Mouse (Mus musculus): ENCODE measurements around the gene Fggy. TPM values are rescaled to one million over a fixed set of nuclear protein-coding genes. Genes with fewer than 3 reads are reported as not detected.
A peak's percentile ranks its signal among the peaks of the same experiment; 100 is the strongest.

The Fggy gene
- polyA plus RNA-seq, 1 experiment, result 5.7 TPM

DNA sequence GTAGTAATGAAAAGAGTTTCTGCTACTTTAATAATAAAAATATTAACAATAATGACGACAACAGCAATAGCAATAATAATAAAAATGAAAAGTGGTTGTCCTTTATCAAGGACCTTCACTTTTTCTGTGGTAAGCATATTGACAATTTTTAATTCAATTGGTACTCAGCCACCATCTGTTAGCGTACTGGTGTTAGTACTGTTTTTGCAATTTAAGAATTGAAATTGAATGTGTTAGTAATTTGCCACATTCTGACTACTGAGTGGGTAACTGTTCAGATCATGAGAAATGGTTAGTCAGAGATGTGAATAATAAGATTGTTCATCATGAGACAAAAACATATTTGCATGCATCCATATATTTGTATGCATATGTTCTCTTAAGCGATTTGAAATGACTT lies 68.9 kb downstream of the Fggy start:
- H3K36me3 ChIP-seq (ENCODE audit: control insufficient read depth, insufficient read depth, low read length), result no peaks in the 10 kb centered on the region
- no peak overlapping the region for H3K4me3 ChIP-seq (ENCODE audit: control insufficient read depth, low read depth, low read length)
- H3K27me3 ChIP-seq (ENCODE audit: control insufficient read depth, insufficient read depth, low read length), result no peaks in the 10 kb centered on the region
- TF ChIP-seq CTCF (IDR thresholded peaks at IDR 0.05; ENCODE audit: control insufficient read depth, insufficient read depth, insufficient replicate concordance, low read depth, low read length) (no peak), POLR2A (IDR thresholded peaks at IDR 0.05; ENCODE audit: control insufficient read depth, low read depth, low read length) (no peak)
- no peak overlapping the region for H3K27ac ChIP-seq (ENCODE audit: control insufficient read depth, insufficient read depth, low read depth, low read length)
- H3K4me1 ChIP-seq (ENCODE audit: control insufficient read depth, insufficient read depth, low read length), result no peaks in the 10 kb centered on the region

DNA sequence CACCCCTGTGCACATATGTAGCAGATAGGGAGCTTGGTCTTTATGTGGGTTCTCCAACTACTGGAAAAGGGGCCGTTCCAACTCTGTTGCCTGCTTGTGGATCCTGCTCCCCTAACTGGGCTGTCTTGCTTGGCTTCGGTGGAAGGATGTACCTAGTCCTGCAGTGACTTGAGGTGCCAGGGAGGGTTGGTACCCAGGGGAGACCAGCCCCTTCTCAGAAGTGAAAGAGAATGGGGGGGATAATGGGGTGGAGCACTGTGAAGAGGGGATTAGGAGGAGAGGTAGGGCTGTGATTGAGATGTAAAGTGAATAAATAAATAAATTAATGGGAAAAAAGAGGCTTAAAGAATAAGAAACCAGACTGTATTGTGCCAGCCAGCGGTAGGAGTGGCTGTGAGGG lies 77.6 kb downstream of the Fggy start:
- Histone ChIP-seq H3K27ac (ENCODE audit: control insufficient read depth, insufficient read depth, low read depth, low read length) (no peak overlapping the region), H3K4me1 (ENCODE audit: control insufficient read depth, insufficient read depth, low read length) (no peaks in the 10 kb centered on the region; the same call in 1 of the 2 replicates), H3K4me3 (ENCODE audit: control insufficient read depth, low read depth, low read length) (peak overlapping the region; percentile 66), H3K36me3 (ENCODE audit: control insufficient read depth, insufficient read depth, low read length) (no peaks in the 10 kb centered on the region), H3K27me3 (ENCODE audit: control insufficient read depth, insufficient read depth, low read length) (no peaks in the 10 kb centered on the region)
- TF ChIP-seq POLR2A (IDR thresholded peaks at IDR 0.05; ENCODE audit: control insufficient read depth, low read depth, low read length) (no peak), CTCF (IDR thresholded peaks at IDR 0.05; ENCODE audit: control insufficient read depth, insufficient read depth, insufficient replicate concordance, low read depth, low read length) (no peak)

DNA sequence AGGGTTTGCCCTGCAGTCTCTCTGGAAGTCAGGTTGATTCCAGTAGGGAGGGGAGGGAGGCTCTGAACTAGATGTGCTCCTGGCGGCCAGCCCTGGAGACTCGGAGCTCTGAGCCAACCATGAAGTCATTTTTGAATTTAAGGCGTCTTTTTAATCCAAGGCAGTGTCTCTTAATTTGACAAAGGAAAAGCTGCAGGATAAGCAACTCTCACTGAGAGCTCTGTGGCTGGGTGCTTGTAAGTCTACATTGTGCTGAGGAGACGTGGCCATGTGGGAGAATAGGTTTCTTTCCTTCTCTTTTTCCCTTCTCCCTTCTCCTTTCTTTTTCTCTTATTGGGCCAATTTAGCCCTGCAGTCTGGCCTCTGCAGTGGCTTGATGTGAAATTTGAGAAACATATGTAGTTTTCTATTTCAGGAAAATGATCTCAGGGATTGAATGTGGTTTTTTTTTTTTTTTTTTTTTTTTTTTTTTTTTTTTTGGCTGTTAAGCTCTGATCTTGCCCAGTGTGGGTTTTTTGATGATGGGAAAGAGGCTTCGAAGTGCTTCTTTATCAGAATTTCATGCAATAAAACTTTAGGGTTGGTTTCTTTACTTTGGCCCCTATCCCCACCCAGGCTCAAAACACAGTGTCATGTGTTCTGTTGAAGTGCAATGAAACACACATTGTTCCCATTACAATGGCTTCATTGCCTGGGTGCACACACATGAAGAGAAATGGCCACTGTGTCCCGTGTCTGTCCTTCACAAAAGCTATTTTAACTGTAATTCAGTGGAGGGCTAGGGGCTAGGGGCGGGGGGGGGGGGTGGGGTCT lies 79.8 kb downstream of the Fggy start:
- peak overlapping the region; percentile 53; the same call in 1 of the 2 replicates for H3K27ac ChIP-seq (ENCODE audit: control insufficient read depth, insufficient read depth, low read depth, low read length)
- TF ChIP-seq POLR2A (IDR thresholded peaks at IDR 0.05; ENCODE audit: control insufficient read depth, low read depth, low read length) (no peak), CTCF (IDR thresholded peaks at IDR 0.05; ENCODE audit: control insufficient read depth, insufficient read depth, insufficient replicate concordance, low read depth, low read length) (no peak)
- H3K27me3 ChIP-seq (ENCODE audit: control insufficient read depth, insufficient read depth, low read length), result no peaks in the 10 kb centered on the region
- H3K4me1 ChIP-seq (ENCODE audit: control insufficient read depth, insufficient read depth, low read length), result no peaks in the 10 kb centered on the region; the same call in 1 of the 2 replicates
- H3K36me3 ChIP-seq (ENCODE audit: control insufficient read depth, insufficient read depth, low read length), result no peaks in the 10 kb centered on the region
- peak overlapping the region; percentile 31 for H3K4me3 ChIP-seq (ENCODE audit: control insufficient read depth, low read depth, low read length)

DNA sequence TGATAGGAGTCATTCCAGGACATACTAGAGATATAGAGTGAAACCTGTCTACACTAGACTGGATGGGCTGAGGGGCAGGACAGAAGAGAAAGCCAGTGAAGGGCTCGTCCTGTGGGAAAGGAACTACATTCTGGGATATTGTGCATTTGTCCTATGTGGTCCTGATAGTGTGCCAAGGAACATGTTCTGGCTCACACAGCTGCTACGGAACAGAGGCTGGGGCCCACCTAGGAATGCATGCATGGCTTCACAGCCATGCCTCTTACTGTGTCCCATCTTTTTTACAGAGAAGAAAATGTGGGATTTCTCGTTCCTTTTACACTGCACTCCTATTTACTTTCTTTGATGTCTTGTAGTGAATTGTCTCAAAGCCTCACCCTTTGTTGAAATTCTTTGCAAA lies 80.8 kb downstream of the Fggy start:
- no peaks in the 10 kb centered on the region; the same call in 1 of the 2 replicates for H3K4me1 ChIP-seq (ENCODE audit: control insufficient read depth, insufficient read depth, low read length)

DNA sequence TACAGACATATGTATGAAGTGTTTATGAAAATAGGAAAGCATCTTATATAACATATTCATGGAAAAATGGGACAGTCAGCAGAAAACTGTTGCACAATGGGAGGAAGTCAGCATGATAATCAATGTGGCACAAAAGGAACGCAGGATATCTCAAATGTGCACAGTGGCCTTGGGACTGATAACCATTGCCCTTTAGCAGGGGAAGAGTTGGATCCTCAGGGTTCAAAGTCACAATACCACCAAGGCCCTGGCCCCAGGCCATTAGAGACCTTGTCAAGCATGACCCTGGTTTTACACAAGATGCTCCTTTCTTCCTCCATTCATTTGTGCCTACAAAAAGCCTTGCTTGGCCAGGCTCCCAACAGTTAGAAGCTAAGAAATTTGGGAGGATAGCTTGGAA lies 83.5 kb downstream of the Fggy start:
- Histone ChIP-seq H3K4me3 (ENCODE audit: control insufficient read depth, low read depth, low read length) (peak overlapping the region; percentile 16; the same call in 1 of the 2 replicates), H3K27me3 (ENCODE audit: control insufficient read depth, insufficient read depth, low read length) (no peaks in the 10 kb centered on the region), H3K36me3 (ENCODE audit: control insufficient read depth, insufficient read depth, low read length) (no peaks in the 10 kb centered on the region), H3K27ac (ENCODE audit: control insufficient read depth, insufficient read depth, low read depth, low read length) (peak overlapping the region; percentile 7; the same call in 1 of the 2 replicates), H3K4me1 (ENCODE audit: control insufficient read depth, insufficient read depth, low read length) (no peaks in the 10 kb centered on the region; the same call in 1 of the 2 replicates)
- no peak for TF ChIP-seq CTCF (IDR thresholded peaks at IDR 0.05; ENCODE audit: control insufficient read depth, insufficient read depth, insufficient replicate concordance, low read depth, low read length)
- no peak for TF ChIP-seq POLR2A (IDR thresholded peaks at IDR 0.05; ENCODE audit: control insufficient read depth, low read depth, low read length)

More for the DNA sequence above, 80.8 kb downstream of the Fggy start:
- Histone ChIP-seq H3K4me3 (ENCODE audit: control insufficient read depth, low read depth, low read length) (no peak overlapping the region), H3K27ac (ENCODE audit: control insufficient read depth, insufficient read depth, low read depth, low read length) (no peak overlapping the region; the same call in 1 of the 2 replicates), H3K27me3 (ENCODE audit: control insufficient read depth, insufficient read depth, low read length) (no peaks in the 10 kb centered on the region), H3K36me3 (ENCODE audit: control insufficient read depth, insufficient read depth, low read length) (no peaks in the 10 kb centered on the region)
- no peak for TF ChIP-seq POLR2A (IDR thresholded peaks at IDR 0.05; ENCODE audit: control insufficient read depth, low read depth, low read length)
- no peak for TF ChIP-seq CTCF (IDR thresholded peaks at IDR 0.05; ENCODE audit: control insufficient read depth, insufficient read depth, insufficient replicate concordance, low read depth, low read length)

DNA sequence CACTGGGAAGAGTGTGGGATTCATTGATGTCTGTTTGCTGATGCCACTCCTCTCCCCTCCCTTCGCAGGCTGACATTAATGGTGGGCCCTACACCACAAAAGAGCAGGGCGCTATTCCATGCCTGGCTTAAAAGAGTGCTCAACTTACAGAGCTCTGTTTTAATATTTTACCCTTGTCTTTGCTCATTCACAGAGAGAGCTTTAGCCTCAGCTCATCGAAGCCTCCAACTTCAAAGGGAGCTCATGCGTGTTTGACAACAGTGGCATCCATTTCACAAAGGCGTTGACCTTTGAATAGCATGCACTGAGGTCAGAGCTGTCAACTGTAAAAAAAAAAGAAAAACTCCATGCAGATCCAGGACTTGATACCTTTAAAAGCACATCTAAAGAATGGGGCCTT lies 86.7 kb downstream of the Fggy start:
- no peak overlapping the region for H3K27ac ChIP-seq (ENCODE audit: control insufficient read depth, insufficient read depth, low read depth, low read length)
- TF ChIP-seq POLR2A (IDR thresholded peaks at IDR 0.05; ENCODE audit: control insufficient read depth, low read depth, low read length), result no peak

DNA sequence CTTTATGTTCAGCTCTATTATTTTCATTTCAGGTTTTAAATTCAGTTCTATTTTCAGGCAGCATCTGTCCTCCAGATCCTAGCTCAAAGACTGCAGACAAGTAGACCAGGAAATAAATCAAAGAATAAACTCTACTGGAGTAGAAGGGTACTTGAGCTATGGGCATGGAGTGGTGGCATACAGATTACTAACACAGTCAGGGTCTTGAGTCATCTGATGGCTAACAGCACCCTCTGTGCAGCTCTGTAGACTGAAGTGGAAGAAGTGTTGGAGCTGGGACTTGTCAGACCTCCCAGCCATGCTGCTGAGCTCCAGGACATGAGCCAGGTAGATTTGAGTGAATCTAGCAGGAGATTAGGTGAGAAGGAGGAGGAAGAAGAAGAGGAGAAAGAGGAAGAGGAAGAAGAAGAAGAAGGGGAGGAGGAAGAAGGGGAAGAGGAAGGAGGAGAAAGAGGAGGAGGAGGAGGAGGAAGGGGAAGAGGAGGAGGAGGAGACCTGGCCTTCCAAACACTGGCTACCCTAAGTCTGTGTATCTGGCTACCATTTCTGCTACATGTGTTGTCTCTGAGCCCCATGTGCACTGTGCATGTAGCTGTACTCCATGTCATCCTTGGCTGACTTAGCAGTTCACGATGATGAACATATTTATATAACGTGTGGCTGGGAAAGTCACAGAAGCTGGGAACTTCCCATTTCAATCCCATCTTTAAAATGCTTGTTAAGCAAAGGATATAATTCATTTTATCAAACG lies 91.7 kb downstream of the Fggy start:
- Histone ChIP-seq H3K27me3 (ENCODE audit: control insufficient read depth, insufficient read depth, low read length) (no peaks in the 10 kb centered on the region), H3K36me3 (ENCODE audit: control insufficient read depth, insufficient read depth, low read length) (no peaks in the 10 kb centered on the region), H3K27ac (ENCODE audit: control insufficient read depth, insufficient read depth, low read depth, low read length) (peak overlapping the region; percentile 17; the same call in 1 of the 2 replicates), H3K4me3 (ENCODE audit: control insufficient read depth, low read depth, low read length) (no peak overlapping the region), H3K4me1 (ENCODE audit: control insufficient read depth, insufficient read depth, low read length) (no peaks in the 10 kb centered on the region)
- TF ChIP-seq POLR2A (IDR thresholded peaks at IDR 0.05; ENCODE audit: control insufficient read depth, low read depth, low read length) (no peak), CTCF (IDR thresholded peaks at IDR 0.05; ENCODE audit: control insufficient read depth, insufficient read depth, insufficient replicate concordance, low read depth, low read length) (no peak)

More for the DNA sequence above, 86.7 kb downstream of the Fggy start:
- no peaks in the 10 kb centered on the region for H3K36me3 ChIP-seq (ENCODE audit: control insufficient read depth, insufficient read depth, low read length)
- no peak overlapping the region for H3K4me3 ChIP-seq (ENCODE audit: control insufficient read depth, low read depth, low read length)
- no peaks in the 10 kb centered on the region for H3K27me3 ChIP-seq (ENCODE audit: control insufficient read depth, insufficient read depth, low read length)
- H3K4me1 ChIP-seq (ENCODE audit: control insufficient read depth, insufficient read depth, low read length), result no peaks in the 10 kb centered on the region
